Mouse (Mus musculus) right cerebral cortex, postnatal 4 days (tissue): ENCODE measurements around the gene Styx.

ENCODE experiments used
- DNase-seq: peaks from one replicate; pipeline ENCODE4 v3.0.0-alpha.2; 2022

The Styx gene

DNA sequence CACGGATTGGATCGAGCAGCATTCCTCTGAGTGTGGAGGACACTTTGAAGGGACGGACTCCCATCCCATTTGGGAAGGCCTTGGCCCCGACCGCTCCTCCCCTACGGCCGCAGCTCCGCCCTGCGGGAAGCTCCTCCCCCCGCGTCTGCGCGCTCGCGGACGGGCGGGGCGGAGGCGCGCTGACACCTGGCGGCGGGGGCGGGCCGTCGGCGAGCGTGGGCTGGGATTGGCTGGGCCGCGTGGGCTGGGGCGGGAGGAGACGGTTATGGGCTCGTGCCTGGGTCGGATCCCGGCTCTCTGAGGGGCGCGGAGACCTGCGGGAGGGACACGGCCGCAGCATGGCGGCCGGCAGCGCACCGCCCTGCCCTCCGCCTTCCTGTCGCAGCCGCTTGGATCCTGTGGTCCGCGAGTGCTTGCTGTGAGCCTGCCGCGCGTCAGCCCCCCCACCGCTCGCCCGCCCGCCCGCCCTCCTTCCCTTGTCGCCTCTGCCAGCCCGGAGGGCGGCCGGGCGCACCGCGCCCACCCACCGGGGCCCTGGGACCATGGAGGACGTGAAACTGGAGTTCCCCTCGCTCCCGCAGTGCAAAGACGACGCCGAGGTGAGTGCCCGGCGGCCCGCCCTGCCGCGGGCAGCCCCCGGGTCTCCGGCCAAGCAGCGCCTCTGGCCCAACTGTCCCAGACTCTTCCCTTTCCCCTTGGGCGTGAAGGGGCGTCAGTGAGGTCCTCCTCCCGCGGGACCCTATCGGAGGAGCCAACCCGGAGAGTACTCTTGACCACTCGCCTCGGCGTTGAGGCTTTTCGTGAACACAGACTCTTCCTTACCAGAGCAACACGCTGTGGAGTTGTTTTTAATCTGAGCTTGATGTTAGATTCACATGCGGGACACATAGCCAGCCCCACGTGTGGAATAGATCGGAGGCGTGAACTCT, at the start of gene Styx:
TSS of gene Styx (plus strand) at position 163 of the 929 bp plus-strand sequence.
- DNase-seq = peak; percentile 93

DNA sequence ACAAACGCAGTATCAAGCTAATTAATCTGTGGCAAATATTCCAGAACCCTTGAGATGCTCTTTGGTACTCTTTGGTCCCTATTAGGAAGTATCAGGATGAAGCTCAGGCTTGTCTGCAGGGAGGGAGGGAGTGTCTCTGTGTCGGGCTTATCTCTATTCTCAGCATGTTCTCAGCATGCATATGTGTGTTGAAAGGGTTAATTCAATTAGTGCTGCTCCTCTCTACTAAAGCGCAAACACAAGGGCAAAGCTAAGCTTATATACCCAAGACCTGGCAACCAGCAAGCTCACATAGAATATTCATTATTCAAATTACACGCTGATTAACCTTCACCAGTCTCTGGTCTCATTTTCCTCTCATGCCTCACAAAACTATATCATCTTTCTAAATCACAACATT, 47.0 kb upstream of the Styx start:
- DNase-seq = no peak

DNA sequence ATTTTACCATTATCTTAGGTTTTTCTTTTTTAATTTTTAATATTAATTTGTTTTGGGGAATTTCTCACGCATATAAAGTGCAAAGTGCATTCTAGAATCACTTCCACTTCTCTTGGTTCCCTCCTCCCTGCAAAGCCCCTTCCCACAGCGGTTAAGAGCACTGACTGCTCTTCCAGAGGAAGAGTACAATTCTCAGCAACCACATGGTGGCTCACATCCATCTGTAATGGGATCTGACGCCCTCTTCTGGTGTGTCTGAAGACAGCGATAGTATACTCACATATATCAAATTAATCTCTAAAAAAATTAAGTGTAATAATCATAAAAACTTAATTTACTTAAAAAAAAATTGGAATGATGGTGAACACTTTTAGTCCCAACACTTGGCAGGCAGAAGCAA, 46.5 kb upstream of the Styx start:
- no peak for DNase-seq

DNA sequence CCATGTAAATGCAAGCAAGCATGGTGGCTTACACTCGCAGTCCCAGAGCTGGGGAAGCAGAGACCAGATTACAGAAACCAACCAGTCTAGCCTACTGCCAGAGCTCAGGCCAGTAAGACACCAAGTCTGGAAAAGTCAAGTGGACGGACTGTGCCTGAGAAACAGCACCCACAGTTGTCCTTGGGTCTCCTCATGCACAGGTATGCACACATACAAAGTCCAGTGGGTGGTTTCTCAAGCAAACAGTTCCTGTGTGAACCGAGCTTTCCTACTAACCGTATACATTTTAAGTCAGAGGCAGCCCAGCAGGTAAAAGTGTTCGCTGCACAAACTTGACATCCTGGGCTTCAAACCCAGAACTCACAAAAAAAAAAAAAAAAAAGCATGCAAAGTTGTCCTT, 45.0 kb upstream of the Styx start:
- no peak for DNase-seq

DNA sequence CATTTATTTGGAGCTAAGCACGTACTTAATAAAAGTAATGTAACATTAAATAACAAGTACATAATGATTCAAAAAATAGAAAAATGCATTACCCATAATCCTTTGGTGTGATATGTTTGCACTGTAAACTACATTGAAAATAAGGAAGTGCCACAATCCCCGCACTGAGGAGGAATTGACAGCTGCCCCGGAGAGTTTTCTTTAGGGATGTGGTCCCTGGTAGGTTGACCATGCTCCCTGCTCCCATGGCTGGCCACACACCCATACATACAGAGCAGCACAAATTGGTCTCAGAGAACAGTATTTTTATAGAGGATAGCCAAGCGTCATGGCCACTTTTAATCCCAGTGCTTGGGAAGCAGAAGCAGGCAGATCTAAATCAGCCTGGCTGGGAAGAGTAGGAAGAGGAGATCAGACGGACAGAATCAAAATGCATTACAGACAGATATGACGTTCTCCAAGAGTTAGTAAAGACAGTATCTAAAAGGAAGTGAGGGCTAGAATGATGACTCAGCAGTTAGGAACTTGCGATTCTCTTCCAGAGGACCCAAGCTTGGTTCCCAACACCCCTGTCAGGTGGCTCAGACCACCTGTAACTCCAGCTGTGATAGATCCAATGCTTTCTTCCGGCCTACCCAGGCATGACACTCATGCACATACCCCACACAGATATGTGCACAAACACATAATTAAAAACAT, 43.1 kb upstream of the Styx start:
- no peak for DNase-seq

GRCm38 (mm10) chr14:45309646-45310045, 41.2 kb upstream of the Styx start:
- peak; percentile 31 for DNase-seq

GRCm38 (mm10) chr14:45310101-45310500, 40.8 kb upstream of the Styx start:
- DNase-seq = no peak

DNA sequence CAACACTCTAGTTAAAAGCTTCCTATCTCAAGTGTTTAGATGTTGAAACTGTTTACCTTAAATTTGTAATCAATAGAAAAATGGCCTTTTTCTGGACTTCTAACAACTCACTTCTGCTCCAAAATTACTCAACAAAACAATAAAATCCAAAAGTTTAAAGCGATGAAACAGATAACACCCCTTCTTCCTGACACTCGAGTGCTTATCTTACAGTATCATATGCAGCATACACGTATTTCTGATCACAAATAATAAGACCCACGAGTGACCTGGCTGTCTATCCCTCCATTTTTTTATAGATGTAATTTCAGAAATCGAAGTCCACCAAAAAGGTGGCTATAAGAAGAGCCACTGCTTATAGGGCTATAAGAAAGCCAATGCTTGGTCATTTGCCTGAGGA, 34.0 kb upstream of the Styx start:
- DNase-seq = no peak

DNA sequence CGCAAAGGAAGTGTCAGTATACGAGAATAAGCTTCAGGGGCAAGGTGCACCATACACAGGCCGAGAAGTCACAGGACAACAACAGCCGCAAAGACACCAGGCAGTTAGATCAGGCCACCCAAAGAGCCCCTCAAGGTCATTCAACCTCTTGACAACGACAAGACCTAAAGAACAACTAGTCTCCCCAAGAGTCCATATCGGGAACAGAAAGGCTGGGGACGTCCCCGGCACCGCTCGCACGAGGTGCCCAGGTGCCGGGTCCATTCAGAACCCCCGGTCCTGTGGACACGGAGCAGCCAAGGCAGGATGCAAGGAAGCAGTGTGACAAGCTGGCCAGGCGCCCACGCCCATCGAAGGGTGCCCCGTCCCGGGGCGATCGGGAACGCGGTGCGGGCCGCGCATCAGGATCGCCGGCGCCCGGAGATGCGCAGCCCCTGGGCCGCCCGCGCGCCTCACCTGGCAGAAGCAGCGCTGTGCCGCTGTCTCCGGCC, 32.9 kb upstream of the Styx start:
- peak; percentile 62 for DNase-seq

DNA sequence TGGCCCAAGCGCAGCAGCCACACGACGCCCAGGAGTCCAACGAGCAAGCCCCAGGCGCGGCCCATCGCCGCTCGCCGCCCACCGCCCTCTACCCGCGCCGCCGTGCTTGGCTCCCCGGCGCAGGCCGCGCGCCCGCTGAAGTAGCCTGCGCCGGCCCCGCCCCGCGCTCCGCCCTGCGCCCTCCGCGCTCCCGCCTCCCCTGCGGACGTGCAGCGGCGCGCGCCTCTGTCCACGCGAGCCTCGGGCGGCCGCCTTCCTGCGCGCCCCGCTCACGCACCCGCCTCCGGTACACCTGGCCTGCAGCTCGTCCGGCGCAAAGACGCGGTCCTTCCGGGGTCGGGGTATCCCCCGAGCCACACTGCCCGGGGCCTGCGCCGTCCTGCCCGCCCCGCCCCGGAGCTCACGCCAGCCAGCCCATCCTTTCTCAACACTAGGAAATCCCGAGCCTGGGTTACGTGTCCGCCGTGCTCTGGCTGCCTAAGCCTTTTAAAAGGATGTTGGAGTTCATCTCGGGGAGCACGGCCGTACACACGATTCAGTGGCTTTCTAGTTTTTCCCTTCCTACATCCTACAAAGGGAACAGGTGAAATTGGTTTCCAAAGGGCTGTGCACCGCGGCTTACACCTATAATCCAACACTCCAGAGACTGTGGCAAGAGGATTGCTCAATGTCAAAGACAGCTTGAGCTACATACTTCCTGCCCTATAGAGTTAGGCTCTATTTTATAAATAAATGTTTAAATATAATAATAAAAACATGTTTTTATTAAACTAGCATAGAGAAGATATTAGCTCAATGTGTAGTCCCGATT, 32.3 kb upstream of the Styx start, which contains the start of gene Ero1l:
TSS of gene Ero1l (minus strand) at position 346 of the 811 bp plus-strand sequence.
- peak; percentile 80 for DNase-seq

- no peak for DNase-seq
Measured at GRCm38 (mm10) chr14:45319237-45319610, 31.7 kb upstream of the Styx start.

GRCm38 (mm10) chr14:45320111-45320510, 30.8 kb upstream of the Styx start:
- DNase-seq = no peak

DNA sequence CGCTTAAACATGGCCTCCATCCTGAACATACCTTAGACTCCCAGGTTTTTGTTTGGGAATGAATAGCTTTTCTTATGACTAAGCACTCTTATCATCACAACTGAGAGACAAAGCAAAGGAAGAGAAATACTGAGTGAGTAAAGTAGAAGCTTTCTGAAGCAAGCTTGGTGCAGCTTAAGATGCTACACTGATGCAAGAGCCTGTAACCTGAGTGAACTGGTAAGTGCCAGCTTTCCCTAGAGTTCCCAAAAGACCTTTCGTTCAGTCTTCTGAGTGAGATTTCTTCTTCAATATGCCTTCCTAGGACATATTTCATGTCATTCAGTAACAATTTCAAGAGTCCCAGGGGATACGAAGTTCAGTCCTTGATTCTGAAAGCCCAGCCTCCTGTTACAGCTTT, 29.8 kb upstream of the Styx start:
- DNase-seq = no peak

- DNase-seq = no peak
Measured at GRCm38 (mm10) chr14:45321622-45322021, 29.3 kb upstream of the Styx start.

DNA sequence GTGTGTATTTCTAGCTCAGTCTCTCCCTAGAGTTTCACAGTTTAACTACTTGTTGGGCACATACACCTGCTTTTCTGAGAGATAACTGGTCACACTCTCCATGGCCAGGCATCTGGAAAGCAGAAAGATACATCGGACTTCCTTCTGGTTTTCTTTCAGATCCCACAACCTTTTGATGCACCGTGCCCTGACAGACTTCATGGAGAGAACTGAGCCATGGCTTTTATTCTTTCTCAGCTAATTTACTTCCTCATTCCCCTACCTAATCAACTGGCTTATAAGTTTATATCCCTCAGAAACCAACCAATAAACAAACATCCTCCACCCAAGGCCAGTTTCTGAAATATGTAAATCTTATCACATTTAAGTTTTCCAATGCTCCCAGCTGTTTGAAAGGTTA, 28.4 kb upstream of the Styx start:
- DNase-seq = no peak

DNA sequence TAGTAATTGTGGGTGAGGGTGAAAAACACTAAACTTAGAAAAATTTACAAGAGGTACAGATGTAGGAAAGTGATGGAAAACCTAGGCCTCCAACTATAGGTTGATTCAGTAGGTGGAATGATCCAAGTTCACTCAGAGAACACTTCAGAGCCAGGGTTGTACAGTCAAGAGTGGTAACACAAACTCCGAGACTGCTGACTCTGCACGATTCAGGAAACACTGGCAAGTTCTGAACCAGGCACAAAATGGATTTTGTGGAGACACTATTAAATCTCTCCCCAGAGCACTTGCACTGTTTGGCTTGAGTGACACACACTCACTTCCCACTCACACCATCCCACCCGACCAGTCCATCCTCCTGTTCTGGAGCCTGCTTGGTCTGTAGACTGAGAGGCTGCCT, 27.6 kb upstream of the Styx start:
- no peak for DNase-seq

DNA sequence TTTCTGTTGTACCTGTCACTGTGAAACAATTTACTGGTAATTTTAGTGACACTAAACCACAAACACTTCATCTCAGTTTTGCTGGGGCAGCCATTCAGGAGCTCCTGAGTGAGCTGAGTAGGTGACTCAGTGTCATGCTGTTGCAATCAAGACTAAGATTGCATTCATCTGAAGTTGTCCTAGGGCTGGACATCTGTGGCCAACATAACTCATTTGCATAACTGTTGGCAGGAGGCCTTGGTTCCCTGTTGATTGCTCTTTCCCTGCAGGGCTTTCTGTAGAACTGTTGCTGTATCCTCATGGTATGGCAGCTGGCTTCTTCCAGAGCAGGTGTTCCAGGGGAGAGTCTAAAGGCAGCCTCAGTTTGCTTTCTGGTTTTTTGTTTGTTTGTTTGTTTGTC, 25.4 kb upstream of the Styx start:
- DNase-seq = no peak

DNA sequence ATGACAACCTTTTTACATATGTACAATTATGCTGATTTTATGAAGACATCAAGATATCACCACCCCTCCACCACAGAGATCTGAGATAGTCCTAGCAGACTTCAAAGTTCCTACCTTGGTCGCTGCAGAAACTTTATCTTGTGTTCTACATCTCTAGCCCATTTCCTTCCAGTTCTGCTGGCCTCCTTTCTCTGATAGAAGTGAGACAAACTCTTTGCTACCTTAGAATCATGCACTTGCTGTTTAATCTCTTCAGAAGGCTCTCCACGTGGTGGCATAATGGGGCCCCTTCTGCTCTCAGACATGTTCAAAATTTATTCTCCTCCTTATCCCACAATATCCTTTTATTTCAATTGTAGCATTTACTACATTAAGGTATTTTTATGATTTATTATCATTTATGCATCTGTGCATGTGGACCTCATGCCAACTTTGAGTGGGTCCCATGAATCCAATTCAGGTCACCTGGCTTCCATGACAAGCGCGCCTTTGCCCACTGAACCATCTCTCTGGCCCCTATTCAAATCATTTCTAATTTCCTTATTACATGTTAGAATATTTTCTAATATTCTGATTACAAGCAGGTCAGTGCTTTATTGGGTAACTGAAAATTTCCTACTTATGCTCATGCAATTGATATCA, 22.7 kb upstream of the Styx start:
- DNase-seq = no peak

DNA sequence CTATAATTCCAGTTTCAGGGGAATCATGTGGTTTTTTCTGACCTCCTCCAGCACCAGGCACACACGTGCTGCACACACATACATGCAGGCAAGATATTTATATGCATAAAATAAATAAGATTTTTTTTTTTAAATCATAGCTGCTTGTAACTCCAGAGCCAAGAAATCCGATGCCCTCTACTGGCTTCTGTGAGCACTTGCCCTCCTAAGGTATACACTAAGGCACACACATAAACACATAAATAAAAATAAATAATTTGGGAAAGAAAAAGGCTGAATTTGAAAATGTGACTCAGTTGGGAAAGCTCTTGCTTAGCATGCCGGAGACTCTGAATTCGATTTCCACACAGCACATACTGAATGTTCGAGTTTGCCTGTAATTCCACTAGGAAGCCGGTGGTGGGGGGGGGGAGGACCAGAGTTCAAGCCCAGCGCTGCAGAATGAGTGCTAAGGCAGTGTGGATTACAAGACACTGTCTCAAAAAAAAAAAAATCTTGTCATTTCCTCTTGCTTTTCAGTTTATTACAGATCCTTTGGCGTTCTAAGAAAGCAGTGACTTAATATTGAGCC, 21.8 kb upstream of the Styx start:
- no peak for DNase-seq

DNA sequence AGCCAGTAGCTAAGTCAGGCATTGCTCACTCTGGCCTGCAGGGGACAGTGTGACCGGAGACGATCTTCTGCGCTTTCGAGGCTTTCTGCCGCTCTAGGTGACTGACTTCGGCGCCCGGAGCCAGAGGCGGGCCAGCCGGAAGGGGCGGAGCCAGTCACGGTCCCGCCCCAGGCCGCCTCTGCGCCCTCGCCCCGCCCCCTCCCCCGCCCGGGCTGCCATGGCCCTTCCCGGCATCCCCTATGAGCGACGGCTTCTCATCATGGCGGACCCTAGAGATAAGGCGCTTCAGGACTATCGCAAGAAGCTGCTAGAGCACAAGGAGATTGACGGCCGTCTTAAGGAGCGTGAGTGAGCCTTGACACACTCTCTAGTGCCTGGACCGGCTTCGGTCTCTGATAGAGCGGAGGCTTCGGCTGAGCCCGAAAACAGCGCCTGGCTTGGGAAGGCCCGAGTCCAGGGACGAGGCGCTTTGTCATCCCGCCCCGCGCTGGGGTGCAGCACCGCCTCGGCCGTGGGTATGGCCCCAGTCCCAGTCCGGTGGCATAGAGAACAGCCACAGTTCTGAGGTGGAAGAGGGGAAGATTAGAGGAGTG, 21.2 kb upstream of the Styx start, which contains the start of gene Psmc6:
TSS of gene Psmc6 (plus strand) at position 200 of the 593 bp plus-strand sequence.
- DNase-seq = peak; percentile 90
